Comparison of ENCODE assay signal across 18 mouse cellular contexts in the genomic region with DNA sequence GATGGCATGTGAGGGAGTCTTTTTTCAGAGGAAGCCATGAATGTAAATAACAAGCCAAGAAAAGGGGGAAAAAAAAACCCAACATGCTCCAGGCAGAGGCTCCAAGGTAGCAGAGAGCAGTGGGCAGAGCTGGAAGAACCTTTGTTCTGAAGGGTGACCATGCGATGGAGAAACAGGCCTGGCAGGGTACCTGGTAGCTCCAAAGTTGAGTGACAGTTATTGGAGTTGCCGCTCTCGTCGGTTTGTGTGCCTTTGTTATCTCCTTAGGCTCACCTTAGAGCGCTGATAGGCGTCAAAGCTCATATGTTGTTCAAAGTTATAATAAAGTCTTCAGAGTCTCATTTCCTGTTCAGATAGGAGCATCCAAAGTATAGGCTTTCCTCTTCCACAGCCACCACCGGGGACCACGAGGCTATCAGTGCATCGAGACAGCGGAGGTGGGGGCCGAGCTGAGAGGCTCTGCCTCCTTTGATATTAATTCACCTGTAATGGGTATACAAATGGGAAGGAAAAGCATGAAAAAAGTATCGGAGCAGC.
"Had no signal": no experiment of that assay in that cellular context is flagged by ENCODE, and none has a peak within 500 bp of the region (broad histone marks: within the 10 kb centered on the region; RNA-seq: fewer than 3 reads in every experiment).

No protein-coding gene starts in this region.

- ATAC-seq: liver, postnatal 0 days; midbrain, embryonic 13.5 days had no signal

- H3K4me2 ChIP-seq: limb, embryonic 12.5 days; limb, embryonic 15.5 days; liver, embryonic 11.5 days; lung, embryonic 14.5 days; midbrain, embryonic 13.5 days; neural tube, embryonic 12.5 days had no signal

- H3K36me3 ChIP-seq: limb, embryonic 12.5 days; limb, embryonic 15.5 days; midbrain, embryonic 10.5 days; midbrain, embryonic 13.5 days; neural tube, embryonic 12.5 days had no signal

- H3K9me3 ChIP-seq: limb, embryonic 12.5 days; limb, embryonic 15.5 days; midbrain, embryonic 10.5 days; midbrain, embryonic 13.5 days; neural tube, embryonic 12.5 days had no signal

- H3K9ac ChIP-seq: limb, embryonic 12.5 days; limb, embryonic 15.5 days; liver, embryonic 14.5 days; liver, postnatal 0 days; lung, embryonic 14.5 days; midbrain, embryonic 13.5 days; neural tube, embryonic 12.5 days had no signal

- DNase-seq: layer of hippocampus, adult 9-11 months; layer of hippocampus, postnatal 36 days; liver, postnatal 0 days; retina, postnatal 1 day; right cerebral cortex, postnatal 25 days; spleen, adult 18-20 months; thymus, postnatal 25 days had no signal

- H3K4me3 ChIP-seq: layer of hippocampus, adult 2 months; left cerebral cortex, adult 2 months; limb, embryonic 12.5 days; limb, embryonic 15.5 days; midbrain, embryonic 10.5 days; midbrain, embryonic 13.5 days; neural tube, embryonic 12.5 days had no signal

- H3K27ac ChIP-seq: layer of hippocampus, adult 2 months; left cerebral cortex, adult 2 months; limb, embryonic 12.5 days; limb, embryonic 15.5 days; liver, embryonic 14.5 days; macrophage; midbrain, embryonic 10.5 days; midbrain, embryonic 13.5 days; neural tube, embryonic 12.5 days had no signal
